Mouse (Mus musculus): ENCODE measurements at regions not wholly inside any gene's neighbourhood (a gene's known extent, or its start where the extent isn't known, plus 50 kb on each side); places are given as distances from the start of the nearest gene placed in this dataset.

DNA sequence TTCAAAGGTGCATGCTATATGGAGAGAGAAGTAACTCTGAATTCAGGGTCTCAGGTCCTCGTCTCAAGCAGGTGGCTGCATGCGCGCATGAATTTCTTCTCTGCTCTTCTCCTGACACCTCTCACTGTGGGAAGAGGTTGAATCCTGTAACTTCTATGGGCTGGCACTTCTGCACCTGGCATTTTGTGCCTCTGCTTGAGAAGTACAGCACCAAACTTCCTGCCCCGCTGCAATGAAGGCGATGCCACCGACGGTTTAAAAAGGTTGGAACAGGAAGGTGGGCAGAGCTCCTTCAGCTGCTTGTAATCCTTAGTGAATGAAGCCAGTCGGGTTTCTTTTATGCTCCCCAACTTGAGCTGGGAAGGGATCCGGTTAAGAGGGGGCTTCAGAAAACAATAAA, 231.2 kb upstream of the Tprg start:
- TF ChIP-seq CTCF (IDR thresholded peaks at IDR 0.05; ENCODE audit: borderline replicate concordance, insufficient read depth, low read length) (no peak), POLR2A (IDR thresholded peaks at IDR 0.05; ENCODE audit: low read depth, low read length) (no peak)

All from embryonic fibroblast, embryonic 13.5 days (primary cell).